Mouse (Mus musculus) erythroblast, embryonic 14.5 days (primary cell): ENCODE data around the gene Tbc1d10b.

Experiments
- GATA1 ChIP-seq: IDR thresholded peaks from 2 replicates; pipeline ENCODE4 v1.6.1; 2012; ENCODE audit warnings: low read length, inconsistent platforms, mixed read lengths
- TAL1 ChIP-seq: IDR thresholded peaks from 3 replicates; pipeline ENCODE4 v1.6.1; 2012; ENCODE audit warnings: low read length, inconsistent platforms, mixed read lengths

DNA sequence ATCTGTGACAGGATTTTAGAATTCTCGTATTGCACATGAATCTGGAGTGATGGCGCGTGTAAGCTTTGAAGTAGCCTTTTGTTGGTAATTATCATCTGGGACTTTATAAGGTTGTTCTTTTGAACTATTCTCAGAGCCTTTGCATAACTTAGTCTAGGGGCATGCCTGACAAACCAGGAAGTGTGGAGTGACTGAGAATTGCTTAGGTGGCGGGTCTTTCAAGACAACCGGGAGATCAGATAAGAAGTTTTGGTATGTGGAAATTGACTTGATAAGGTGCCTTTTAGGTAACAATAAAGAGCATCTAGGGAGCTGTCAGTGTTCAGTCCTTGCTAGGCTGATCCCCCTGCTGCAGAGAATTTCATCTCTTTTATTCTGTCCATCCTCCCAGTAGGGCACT, 41.8 kb downstream of the Tbc1d10b start:
- TF ChIP-seq GATA1 = no peak
- no peak for TF ChIP-seq TAL1
